Mouse (Mus musculus) midbrain, embryonic 13.5 days (tissue): Measurements from ENCODE around the gene Alk. TPM values are rescaled to one million over a fixed set of nuclear protein-coding genes. Genes with fewer than 3 reads are reported as not detected.
A peak's percentile ranks its signal among the peaks of the same experiment; 100 is the strongest.

Source experiments
- ATAC-seq: fragments of 200-750 bp; cut with Nextera tagmentation; 2 replicates; pipeline ENCODE4 v1.8.0; 2017; ENCODE audit warnings: mild to moderate bottlenecking, moderate TSS enrichment, moderate library complexity
- H3K27ac ChIP-seq: fragments of 300-500 bp; sonication (generic); 2 replicates; pipeline ENCODE4 v1.5.1; 2015; ENCODE audit warnings: inconsistent platforms, mild to moderate bottlenecking, moderate library complexity
- H3K27me3 ChIP-seq: fragments of 300-500 bp; sonication (generic); 2 replicates; pipeline ENCODE4 v1.6.1; 2015; ENCODE audit warnings: mild to moderate bottlenecking, inconsistent platforms
- H3K36me3 ChIP-seq: fragments of 300-500 bp; sonication (generic); 2 replicates; pipeline ENCODE4 v1.6.1; 2015; ENCODE audit warnings: mild to moderate bottlenecking, inconsistent platforms
- H3K4me1 ChIP-seq: fragments of 300-500 bp; sonication (generic); replicated peaks from 2 replicates; pipeline ENCODE4 v1.6.1; 2015; ENCODE audit warnings: inconsistent platforms
- H3K4me2 ChIP-seq: fragments of 300-500 bp; sonication (generic); replicated peaks from 2 replicates; pipeline ENCODE4 v1.6.1; 2015; ENCODE audit warnings: moderate library complexity, mild to moderate bottlenecking, inconsistent platforms
- H3K4me3 ChIP-seq: fragments of 300-500 bp; sonication (generic); replicated peaks from 2 replicates; pipeline ENCODE4 v1.5.1; 2015; ENCODE audit warnings: mild to moderate bottlenecking, inconsistent platforms
- H3K9ac ChIP-seq: fragments of 300-500 bp; sonication (generic); replicated peaks from 2 replicates; pipeline ENCODE4 v1.6.1; 2015; ENCODE audit warnings: mild to moderate bottlenecking, inconsistent platforms
- H3K9me3 ChIP-seq: fragments of 300-500 bp; sonication (generic); 2 replicates; pipeline ENCODE4 v1.6.1; 2016; ENCODE audit warnings: mild to moderate bottlenecking, inconsistent platforms
- WGBS: fragments of 180-500 bp; shearing (Covaris S2); methylation state at CpG from one replicate; pipeline ENCODE4 v1.1.7; 2015; 5-methylcytosine and 5-hydroxymethylcytosine counted together
- polyA plus RNA-seq: library from polyadenylated mRNA; unstranded; fragments of >200 nt; fragmentation: Nextera tagmentation; extraction: Ambion mirVana; gene quantifications from 2 replicates; pipeline ENCODE4 v1.2.1, GENCODE M21; 2015

Alk gene
- polyA plus RNA-seq, 1 experiment from 2014 or later = 2.9 TPM

DNA sequence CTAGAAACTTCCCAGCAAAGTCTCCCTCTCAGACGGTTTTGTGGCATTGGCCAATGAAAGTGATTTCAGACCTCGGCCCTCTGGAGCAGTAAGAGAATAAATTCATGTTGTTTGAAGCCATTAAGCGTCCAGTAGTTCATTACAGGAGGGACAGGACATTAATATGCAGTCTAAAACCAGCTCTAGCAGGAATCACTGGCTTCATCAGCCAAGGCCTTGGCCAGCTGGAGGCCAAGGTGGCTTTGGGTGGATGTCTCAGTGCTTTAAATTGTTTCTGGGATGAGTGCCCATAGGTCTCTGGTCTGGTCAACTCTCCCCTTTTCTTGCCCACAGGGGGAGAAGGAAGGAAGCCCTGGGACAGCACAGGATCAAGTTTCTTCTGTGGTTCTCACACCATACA lies 608.9 kb downstream of the Alk start:
- H3K4me1 ChIP-seq = no peaks in the 10 kb centered on the region
- H3K9ac ChIP-seq = no peak overlapping the region
- 0 out of 2 replicates have a peak, but pooled peaks cover under 1% of the 10 kb centered on the region for H3K27me3 ChIP-seq
- 78% methylated on average over 3 of the region's 3 CpGs for WGBS
- no peak overlapping the region for H3K27ac ChIP-seq
- no peaks in the 10 kb centered on the region for H3K36me3 ChIP-seq
- H3K4me2 ChIP-seq = no peak overlapping the region
- no peak overlapping the region for H3K4me3 ChIP-seq
- no peak for ATAC-seq
- H3K9me3 ChIP-seq = no peaks in the 10 kb centered on the region

DNA sequence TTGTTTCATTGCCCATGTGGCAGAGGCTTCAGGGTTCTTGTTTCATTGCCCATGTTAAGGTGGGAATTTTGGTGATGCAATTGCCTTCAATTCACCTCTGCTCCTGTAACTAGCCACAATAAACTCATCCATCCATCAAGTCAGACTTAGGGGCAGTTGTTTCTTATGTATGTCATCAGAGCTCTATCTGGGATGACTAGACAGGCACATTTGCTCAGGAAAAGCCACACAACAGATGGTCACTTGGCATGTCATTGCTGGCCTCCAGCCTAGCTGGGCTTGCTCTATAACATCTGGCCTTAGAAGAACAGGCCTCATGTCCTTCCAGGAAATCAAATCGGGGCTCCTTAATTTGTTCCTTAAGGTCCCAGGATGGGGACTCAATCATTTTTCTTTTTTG lies 610.3 kb downstream of the Alk start:
- peaks cover 5% of the 10 kb centered on the region for H3K4me1 ChIP-seq
- WGBS = 94% methylated on average over 1 of the region's 1 CpGs
- H3K4me2 ChIP-seq = no peak overlapping the region
- no peaks in the 10 kb centered on the region for H3K9me3 ChIP-seq
- ATAC-seq = no peak
- no peaks in the 10 kb centered on the region for H3K36me3 ChIP-seq
- no peak overlapping the region for H3K9ac ChIP-seq
- no peak overlapping the region for H3K4me3 ChIP-seq
- H3K27me3 ChIP-seq = 0 out of 2 replicates have a peak, but pooled peaks cover 7% of the 10 kb centered on the region
- no peak overlapping the region for H3K27ac ChIP-seq

DNA sequence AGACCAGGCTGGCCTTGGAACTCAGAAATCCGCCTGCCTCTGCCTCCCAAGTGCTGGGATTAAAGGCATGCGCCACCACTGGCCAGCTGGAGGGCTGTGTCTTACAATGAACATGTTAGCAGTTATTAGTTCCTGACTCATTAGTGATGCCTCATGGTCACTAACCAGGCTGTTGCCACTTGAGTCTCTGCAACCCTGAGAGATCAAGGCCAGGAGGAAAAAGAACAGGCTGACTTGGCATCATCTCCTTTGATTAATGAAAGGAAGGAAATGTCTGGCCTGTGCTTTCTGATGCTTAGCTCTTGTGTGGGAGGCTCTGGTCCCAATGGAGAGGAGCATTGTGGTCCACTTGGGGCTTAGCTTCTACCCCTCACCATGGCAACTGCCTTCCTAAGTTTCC lies 611.4 kb downstream of the Alk start:
- Histone ChIP-seq H3K9me3 (no peaks in the 10 kb centered on the region), H3K27ac (no peak overlapping the region), H3K9ac (no peak overlapping the region), H3K36me3 (no peaks in the 10 kb centered on the region), H3K4me1 (peaks cover 11% of the 10 kb centered on the region), H3K4me2 (no peak overlapping the region), H3K27me3 (peaks cover 12% of the 10 kb centered on the region; the same call in 1 of the 2 replicates), H3K4me3 (no peak overlapping the region)
- WGBS = 91% methylated on average over 2 of the region's 2 CpGs
- no peak for ATAC-seq

DNA sequence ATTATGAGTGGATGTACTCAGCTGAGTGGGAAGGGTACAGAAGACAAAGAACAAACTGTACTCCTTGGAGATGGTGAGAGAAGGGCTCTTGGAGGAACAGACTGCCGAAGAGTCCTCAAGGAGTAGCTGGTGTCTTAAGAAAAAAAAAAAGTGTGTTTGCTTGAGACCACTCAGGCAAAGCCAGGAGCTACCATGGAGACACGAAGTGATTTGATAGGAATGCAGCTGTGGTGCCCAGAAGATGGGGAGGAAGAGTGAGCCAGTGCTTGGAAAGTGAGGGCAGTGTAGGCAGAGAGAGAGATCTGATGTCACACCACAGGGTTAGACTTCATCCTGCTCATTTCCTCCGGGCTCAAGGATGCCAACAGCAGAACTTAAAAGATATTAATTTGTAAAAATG lies 613.2 kb downstream of the Alk start:
- Histone ChIP-seq H3K27me3 (peaks cover 12% of the 10 kb centered on the region; the same call in 1 of the 2 replicates), H3K4me2 (no peak overlapping the region), H3K4me3 (no peak overlapping the region), H3K36me3 (no peaks in the 10 kb centered on the region), H3K4me1 (peaks cover 26% of the 10 kb centered on the region), H3K9me3 (no peaks in the 10 kb centered on the region), H3K9ac (no peak overlapping the region), H3K27ac (no peak overlapping the region)
- no peak for ATAC-seq
- WGBS = 37% methylated on average over 3 of the region's 3 CpGs

DNA sequence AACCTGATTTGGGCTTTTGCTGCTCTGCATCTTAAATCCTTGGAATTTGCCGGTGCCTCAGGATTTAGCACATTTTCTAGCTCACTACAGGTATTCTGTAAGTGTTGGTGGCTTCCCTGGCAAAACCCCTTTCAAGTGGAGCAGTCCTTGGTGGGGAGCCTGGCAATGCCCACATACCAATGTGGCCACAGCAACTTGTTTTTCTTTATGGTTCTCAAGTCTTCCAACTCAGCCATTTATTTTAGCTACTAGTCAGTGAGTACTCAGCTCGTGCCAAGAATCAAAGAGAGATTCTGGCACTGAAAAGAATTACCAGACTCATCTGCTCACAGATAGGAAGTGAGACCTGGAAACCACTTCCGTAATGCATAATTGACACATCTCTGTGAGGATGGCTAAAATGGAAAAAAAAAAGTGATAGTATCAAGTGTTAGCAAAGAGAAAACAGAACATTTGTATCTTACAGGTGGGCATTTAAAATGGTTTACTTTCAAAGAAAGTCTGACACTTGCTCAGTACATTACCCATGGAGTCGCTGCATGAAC lies 614.2 kb downstream of the Alk start:
- H3K4me1 ChIP-seq = peaks cover 30% of the 10 kb centered on the region
- no peak overlapping the region for H3K4me2 ChIP-seq
- peaks cover 12% of the 10 kb centered on the region; the same call in 1 of the 2 replicates for H3K27me3 ChIP-seq
- no peak overlapping the region for H3K9ac ChIP-seq
- 71% methylated on average over 4 of the region's 4 CpGs for WGBS
- H3K36me3 ChIP-seq = no peaks in the 10 kb centered on the region
- H3K27ac ChIP-seq = no peak overlapping the region
- no peak overlapping the region for H3K4me3 ChIP-seq
- no peaks in the 10 kb centered on the region for H3K9me3 ChIP-seq
- ATAC-seq = no peak

DNA sequence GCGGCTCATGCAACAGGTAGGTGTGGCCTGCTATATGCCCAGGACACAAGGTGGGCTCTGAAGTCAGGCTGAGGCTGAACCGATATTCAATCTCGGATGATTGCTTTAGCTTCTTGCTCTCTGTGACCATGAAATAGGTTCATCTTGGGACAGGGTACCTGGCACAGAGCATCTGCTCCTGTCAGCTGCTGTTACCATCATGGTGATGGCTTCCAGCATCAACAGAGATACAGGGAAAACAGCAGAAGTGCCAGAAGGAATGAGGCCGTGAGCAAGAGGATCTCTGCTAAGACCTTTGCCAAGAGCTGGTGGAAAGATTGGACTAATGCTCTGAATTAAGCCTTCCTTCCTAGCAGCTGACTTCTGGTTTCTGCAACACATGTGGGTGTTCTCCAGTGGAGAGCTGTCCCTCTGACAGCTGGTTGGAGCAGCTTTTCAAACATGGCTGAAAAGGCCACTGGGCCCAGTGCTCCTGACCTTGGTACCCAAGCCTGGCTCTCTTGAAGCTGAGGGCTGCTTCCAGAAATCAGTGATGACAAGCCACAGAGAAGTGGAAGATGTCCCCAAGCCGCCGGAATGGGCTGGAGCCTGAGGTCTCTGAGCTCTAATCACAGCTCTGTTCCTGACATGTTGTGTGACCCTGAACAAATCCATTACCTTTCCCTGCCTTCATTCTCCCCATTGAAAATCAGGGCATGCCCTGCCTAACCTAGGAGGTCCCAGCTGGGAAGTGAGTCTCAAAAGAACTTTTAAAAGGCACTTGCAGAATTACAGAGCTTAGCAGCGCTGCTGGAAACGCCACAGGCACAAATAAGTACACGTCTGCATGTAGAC lies 615.5 kb downstream of the Alk start:
- Histone ChIP-seq H3K9me3 (no peaks in the 10 kb centered on the region), H3K27me3 (peaks cover 12% of the 10 kb centered on the region; the same call in 1 of the 2 replicates), H3K27ac (no peak overlapping the region), H3K4me1 (peaks cover 30% of the 10 kb centered on the region), H3K36me3 (no peaks in the 10 kb centered on the region), H3K4me3 (no peak overlapping the region), H3K9ac (no peak overlapping the region), H3K4me2 (no peak overlapping the region)
- WGBS = 42% methylated on average over 9 of the region's 9 CpGs
- no peak for ATAC-seq

DNA sequence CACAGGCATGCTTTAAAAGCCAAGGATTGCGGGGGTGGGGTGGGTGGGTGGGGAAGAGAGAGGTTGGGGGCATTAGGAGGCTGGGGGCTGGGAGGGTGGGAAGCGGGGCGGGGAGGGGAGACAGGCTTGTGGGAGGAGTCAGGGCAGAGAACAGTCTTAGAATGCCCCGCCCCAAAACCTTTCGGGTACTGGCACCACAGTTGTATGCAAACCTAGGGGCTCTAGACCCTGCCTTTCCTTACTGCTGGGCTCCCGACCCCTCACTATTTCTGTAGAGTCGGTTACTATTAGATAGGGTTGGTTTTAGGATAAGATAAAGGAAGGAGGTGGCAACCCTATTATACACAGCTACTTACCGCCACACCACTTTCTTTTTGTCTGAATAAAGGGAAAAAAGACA lies 617.4 kb downstream of the Alk start:
- no peak for ATAC-seq
- no peak overlapping the region for H3K4me3 ChIP-seq
- H3K9ac ChIP-seq = no peak overlapping the region
- no peak overlapping the region for H3K4me2 ChIP-seq
- H3K36me3 ChIP-seq = no peaks in the 10 kb centered on the region
- H3K4me1 ChIP-seq = peaks cover 30% of the 10 kb centered on the region
- peaks cover 12% of the 10 kb centered on the region; the same call in 1 of the 2 replicates for H3K27me3 ChIP-seq
- 40% methylated on average over 8 of the region's 8 CpGs for WGBS
- H3K27ac ChIP-seq = no peak overlapping the region
- H3K9me3 ChIP-seq = no peaks in the 10 kb centered on the region

DNA sequence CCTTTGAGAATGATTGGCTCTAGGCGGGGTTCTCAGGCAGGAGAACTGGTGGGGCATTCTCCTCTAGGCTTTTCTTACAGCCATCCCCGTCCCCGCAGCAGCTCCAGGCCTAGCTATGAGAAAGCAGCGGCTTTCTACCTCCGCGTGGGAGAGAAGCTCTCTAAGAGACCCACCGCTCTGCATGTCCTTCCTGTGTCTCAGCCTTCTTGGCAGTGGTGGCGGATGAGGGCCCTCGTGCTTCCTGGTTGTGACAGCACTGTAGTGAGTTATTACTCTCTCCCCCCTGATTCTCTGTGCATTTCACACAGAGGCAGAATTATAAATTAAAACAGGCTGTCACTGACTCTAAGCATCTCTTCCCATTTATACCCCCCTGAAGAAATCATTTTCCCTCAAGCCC lies 618.0 kb downstream of the Alk start:
- H3K4me2 ChIP-seq = no peak overlapping the region
- WGBS = 60% methylated on average over 9 of the region's 9 CpGs
- no peaks in the 10 kb centered on the region for H3K36me3 ChIP-seq
- H3K4me1 ChIP-seq = peaks cover 36% of the 10 kb centered on the region
- no peak overlapping the region for H3K4me3 ChIP-seq
- no peak overlapping the region for H3K27ac ChIP-seq
- H3K9me3 ChIP-seq = no peaks in the 10 kb centered on the region
- H3K27me3 ChIP-seq = peaks cover 12% of the 10 kb centered on the region; the same call in 1 of the 2 replicates
- H3K9ac ChIP-seq = no peak overlapping the region
- no peak for ATAC-seq

DNA sequence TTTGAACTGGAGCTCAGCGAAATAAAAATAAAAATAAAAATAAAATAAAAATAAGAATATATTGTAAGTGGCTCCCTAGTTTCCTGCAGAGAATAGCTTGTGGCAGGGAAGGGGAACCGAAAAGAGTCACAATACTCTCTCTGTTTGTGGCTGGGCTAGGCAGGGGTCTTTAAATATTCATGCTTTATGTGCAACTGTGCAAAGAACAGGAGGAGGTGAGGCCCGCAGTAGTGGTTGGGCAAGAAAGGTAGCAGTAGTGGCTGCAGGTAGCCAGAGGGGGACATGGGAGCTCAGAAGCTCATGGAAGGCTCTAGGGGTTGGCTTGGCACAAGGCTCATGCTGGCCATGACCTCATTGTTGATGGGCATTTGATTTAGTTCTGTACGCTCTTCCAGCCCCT lies 623.2 kb downstream of the Alk start:
- H3K27me3 ChIP-seq = no peaks in the 10 kb centered on the region
- H3K4me2 ChIP-seq = no peak overlapping the region
- H3K9ac ChIP-seq = no peak overlapping the region
- H3K4me1 ChIP-seq = peaks cover 36% of the 10 kb centered on the region
- H3K4me3 ChIP-seq = no peak overlapping the region
- WGBS = 33% methylated on average over 4 of the region's 4 CpGs
- no peaks in the 10 kb centered on the region for H3K9me3 ChIP-seq
- H3K36me3 ChIP-seq = no peaks in the 10 kb centered on the region
- peak overlapping the region; percentile 80 for H3K27ac ChIP-seq
- ATAC-seq = peak; percentile 67

DNA sequence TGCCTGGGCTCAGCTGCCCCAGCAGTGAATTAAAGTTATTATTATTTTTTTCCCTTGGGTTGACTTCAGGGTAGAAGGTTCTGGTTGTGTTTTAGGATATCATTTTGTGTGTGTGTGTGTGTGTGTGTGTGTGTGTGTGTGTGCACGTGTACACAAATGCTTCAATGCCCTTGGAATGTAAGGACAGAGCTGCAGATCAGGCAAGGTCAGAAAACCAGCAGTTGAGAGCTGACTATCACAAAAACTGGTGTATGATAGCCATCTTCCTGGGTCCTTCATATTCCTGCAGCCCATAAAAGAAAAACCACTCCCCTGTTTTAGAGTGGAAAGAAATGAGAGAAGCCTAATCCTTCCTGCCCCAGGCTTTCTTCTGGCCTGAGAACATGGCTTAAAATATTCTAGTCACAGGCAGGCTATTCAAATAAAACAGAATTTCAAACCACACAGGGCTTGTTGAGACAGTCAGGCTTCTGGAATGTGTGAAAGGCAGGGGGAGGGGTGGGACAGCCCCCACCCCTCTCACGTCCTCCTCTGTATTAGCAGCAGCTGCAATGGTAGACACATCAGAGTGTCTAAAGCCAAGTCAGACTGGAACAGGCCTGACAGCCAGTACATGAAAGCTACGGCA lies 623.8 kb downstream of the Alk start:
- Histone ChIP-seq H3K27me3 (no peaks in the 10 kb centered on the region), H3K4me1 (peaks cover 36% of the 10 kb centered on the region), H3K27ac (peak overlapping the region; percentile 80), H3K36me3 (no peaks in the 10 kb centered on the region), H3K9me3 (no peaks in the 10 kb centered on the region), H3K4me2 (no peak overlapping the region), H3K4me3 (no peak overlapping the region), H3K9ac (no peak overlapping the region)
- WGBS = 17% methylated on average over 3 of the region's 3 CpGs
- ATAC-seq = peak; percentile 96

DNA sequence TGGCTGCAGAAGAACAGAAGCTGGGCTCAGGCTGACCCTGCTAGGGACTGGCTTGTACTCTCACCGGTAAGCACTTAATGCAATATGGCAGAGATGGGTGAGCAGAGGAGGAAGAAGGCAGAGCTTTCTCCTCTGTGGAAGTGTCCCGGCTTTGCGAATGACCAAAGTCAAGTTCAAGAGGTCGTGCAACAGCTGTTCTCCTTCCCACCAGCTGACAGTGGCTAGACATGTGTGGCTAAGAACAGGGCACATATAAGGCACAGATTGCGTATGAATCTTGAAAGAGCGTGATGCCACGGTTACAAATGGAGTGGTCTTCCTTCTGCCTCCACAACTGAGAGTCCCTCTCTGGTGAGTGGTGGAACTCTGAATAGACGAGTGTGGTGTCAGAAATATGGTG lies 625.3 kb downstream of the Alk start:
- peaks cover 37% of the 10 kb centered on the region for H3K4me1 ChIP-seq
- H3K27ac ChIP-seq = no peak overlapping the region
- H3K9me3 ChIP-seq = no peaks in the 10 kb centered on the region
- H3K36me3 ChIP-seq = no peaks in the 10 kb centered on the region
- ATAC-seq = no peak
- no peaks in the 10 kb centered on the region for H3K27me3 ChIP-seq
- WGBS = 90% methylated on average over 8 of the region's 8 CpGs
- H3K4me2 ChIP-seq = no peak overlapping the region
- H3K9ac ChIP-seq = no peak overlapping the region
- H3K4me3 ChIP-seq = no peak overlapping the region

DNA sequence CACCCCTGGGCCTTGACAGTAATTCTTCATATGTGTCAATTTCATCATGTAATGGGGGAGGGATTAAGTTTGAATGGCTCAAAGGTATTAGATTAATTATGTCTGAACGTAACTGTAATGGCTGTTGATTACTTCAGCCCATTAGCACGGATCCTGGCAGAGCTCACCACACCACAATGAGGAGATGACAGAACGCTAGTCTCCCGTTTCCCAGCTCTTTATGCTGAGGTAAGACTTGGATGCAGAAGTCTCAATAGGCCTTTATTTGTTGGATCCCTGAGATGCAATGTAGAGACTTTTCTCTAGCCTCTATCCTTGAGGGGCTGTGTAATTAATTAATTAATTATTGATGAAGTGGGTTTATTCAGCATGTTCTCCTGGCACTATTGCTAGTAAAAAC lies 627.8 kb downstream of the Alk start:
- peaks cover 33% of the 10 kb centered on the region for H3K4me1 ChIP-seq
- ATAC-seq = no peak
- no peaks in the 10 kb centered on the region for H3K9me3 ChIP-seq
- H3K27me3 ChIP-seq = no peaks in the 10 kb centered on the region
- no peaks in the 10 kb centered on the region for H3K36me3 ChIP-seq
- no peak overlapping the region for H3K27ac ChIP-seq
- H3K9ac ChIP-seq = no peak overlapping the region
- no peak overlapping the region for H3K4me3 ChIP-seq
- 68% methylated on average over 4 of the region's 4 CpGs for WGBS
- H3K4me2 ChIP-seq = no peak overlapping the region
